Mouse (Mus musculus): ENCODE measurements around the gene Art3.

DNA sequence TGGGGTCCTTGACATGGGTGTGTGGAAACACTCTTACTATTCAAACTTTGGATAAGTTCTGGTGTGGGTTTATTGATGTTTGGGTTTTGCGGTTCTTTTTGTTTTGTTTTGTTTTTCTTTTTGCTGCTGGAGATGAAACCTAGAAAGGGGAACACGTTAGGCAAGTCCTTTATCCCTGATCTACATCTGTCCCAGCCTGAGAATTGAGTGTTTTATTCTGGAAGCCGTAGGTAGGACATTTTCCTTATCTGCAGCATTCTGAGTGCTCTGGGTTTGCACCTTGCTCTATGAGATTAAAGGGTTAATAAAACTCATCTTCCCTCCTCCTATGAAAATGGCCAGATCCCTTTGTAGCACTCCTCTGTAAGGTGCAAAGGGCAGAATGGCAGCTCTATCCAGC, 64.1 kb downstream of the Art3 start:
- TF ChIP-seq POLR2A (IDR thresholded peaks at IDR 0.05; ENCODE audit: extremely low read depth, insufficient read depth, low read length) = no peak
- no peak for TF ChIP-seq CTCF (IDR thresholded peaks at IDR 0.05; ENCODE audit: extremely low read depth, insufficient read depth, low read length)
